Mouse (Mus musculus) macrophage (primary cell): ENCODE measurements around the gene Zfp551. TPM values are rescaled to one million over a fixed set of nuclear protein-coding genes. Genes with fewer than 3 reads are reported as not detected.

ENCODE experiments used
- H3K27ac ChIP-seq: fragments of 350-480 bp; formaldehyde crosslinking; 2 replicates; pipeline ENCODE4 v1.9.0; 2021
- H3K36me3 ChIP-seq: fragments of 350-480 bp; formaldehyde crosslinking; 2 replicates; pipeline ENCODE4 v1.9.0; 2021; ENCODE audit errors: inconsistent target
- H3K4me3 ChIP-seq: fragments of 350-480 bp; formaldehyde crosslinking; 2 replicates; pipeline ENCODE4 v1.9.0; 2021; ENCODE audit errors: inconsistent target
- H3K79me2 ChIP-seq: fragments of 350-480 bp; formaldehyde crosslinking; 2 replicates; pipeline ENCODE4 v1.9.0; 2021; ENCODE audit errors: inconsistent target
- WGBS: methylation state at CpG from one replicate; pipeline ENCODE4 v1.1.7; 2026; ENCODE audit warnings: inconsistent platforms; ENCODE audit not compliant: missing documents; 5-methylcytosine and 5-hydroxymethylcytosine counted together
- polyA plus RNA-seq: library from polyadenylated mRNA; stranded (reverse); fragments of 250-400 nt; gene quantifications from 3 replicates; pipeline ENCODE4 v1.2.4, GENCODE M21; 2018; ENCODE audit warnings: inconsistent platforms
- total RNA-seq, 78 experiments: library from RNA; depleted of rRNA; stranded (reverse); fragments of 250-400 nt; gene quantifications; 1 replicate in 9 of 78; 2 replicates in 24 of 78; 3 replicates in 43 of 78; 4 replicates in 2 of 78; pipeline ENCODE4 v1.2.4; 2018; ENCODE audit warnings: inconsistent platforms in 56 of 78

Gene Zfp551
- 1 to 10 TPM in 17 of 26 experiments, under 1 TPM in 7, not detected in 2; 0.43 to 4.8 (median 1.7) TPM for total RNA-seq (2018; cell fraction: chromatin; rRNA removed)
- 1 to 10 TPM in 11 of 26 experiments, under 1 TPM in 15; 0.23 to 1.6 (median 0.96) TPM for total RNA-seq (2018; cell fraction: cytosol; rRNA removed)
- 1 to 10 TPM in 12 of 26 experiments, under 1 TPM in 13, not detected in 1; 0.20 to 6.3 (median 0.75) TPM for total RNA-seq (2018; cell fraction: nucleus; rRNA removed)
- polyA plus RNA-seq = 0.42 to 0.87 TPM (median 0.72 TPM) in 3 replicates

DNA sequence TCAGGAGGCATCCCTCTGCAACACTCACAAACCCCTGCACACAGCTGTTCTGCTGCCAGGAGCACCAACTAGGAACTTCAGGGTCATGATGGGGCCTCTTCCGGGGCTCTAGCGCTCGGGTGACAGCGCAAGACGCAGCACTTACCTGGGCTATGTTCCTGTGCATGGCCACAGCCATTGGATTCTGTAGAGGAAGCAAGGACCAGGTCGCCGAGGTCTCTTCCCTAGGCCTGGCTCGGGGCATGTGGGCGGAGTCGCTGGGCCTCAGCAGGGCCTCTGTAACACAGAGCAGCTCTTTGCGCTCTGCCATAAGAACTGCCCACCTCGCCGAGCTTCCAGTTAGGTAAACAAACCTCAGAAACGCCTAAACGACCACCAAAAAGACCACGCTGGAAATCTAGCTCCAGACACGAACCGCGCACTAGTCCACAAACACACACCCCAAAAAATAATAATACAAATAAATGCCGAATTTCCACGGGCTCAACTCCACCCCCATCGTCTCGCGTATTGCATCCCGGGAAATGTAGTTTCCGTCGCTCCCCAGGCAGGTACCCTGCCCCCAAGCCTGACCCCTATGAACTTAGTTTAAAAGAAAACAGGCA, at the start of gene Zfp551:
TSS of gene Zfp551 (minus strand) at position 507 of the 605 bp plus-strand sequence.
- no peaks in the 10 kb centered on the region for H3K79me2 ChIP-seq
- H3K27ac ChIP-seq = no peak within 1 kb of the TSS
- 3% methylated on average over 27 of the region's 27 CpGs for WGBS
- H3K4me3 ChIP-seq = peak within 1 kb of the TSS; percentile 32
- no peaks in the 10 kb centered on the region for H3K36me3 ChIP-seq

GRCm38 (mm10) chr7:12422855-12423254, 304 bp upstream of the Zfp551 start:
- Histone ChIP-seq H3K4me3 (peak overlapping the region; percentile 32; the same call in 1 of the 2 replicates), H3K36me3 (no peaks in the 10 kb centered on the region), H3K27ac (no peak overlapping the region), H3K79me2 (no peaks in the 10 kb centered on the region)
- 8% methylated on average over 1 of the region's 3 CpGs for WGBS

DNA sequence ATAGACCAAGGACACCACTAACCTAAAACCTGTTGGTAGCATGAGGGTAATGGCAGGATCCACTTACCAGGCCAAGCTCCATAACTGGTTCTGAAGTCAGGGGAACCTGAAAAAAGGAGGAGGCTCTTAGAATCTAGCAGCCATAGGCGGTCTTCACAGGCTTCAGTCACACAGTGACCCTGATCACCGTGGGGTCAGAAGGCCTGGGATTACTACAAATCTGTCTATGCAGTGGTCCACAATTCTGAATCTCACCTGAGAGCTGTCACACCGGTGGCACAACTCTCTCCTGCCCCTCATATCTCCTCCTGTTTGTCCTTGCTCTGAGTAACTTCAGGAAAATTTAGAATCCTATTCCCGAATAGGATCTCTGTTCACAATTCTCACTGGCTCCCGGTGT, 810 bp downstream of the Zfp551 start:
- H3K4me3 ChIP-seq = peak overlapping the region; percentile 32
- no peak overlapping the region for H3K27ac ChIP-seq
- WGBS = 64% methylated on average over 5 of the region's 5 CpGs
- H3K79me2 ChIP-seq = no peaks in the 10 kb centered on the region
- no peaks in the 10 kb centered on the region for H3K36me3 ChIP-seq

- Histone ChIP-seq H3K27ac (no peak within 1 kb of the TSS), H3K4me3 (no peak within 1 kb of the TSS), H3K36me3 (no peaks in the 10 kb centered on the region), H3K79me2 (no peaks in the 10 kb centered on the region)
- WGBS = 56% methylated on average over 1 of the region's 1 CpGs
These were observed 53.4 kb downstream of the Zfp551 start, which contains the start of gene Vmn1r84 for GRCm38 (mm10) chr7:12369173-12369572. Gene Vmn1r84 (minus strand): TSS chr7:12369273.

Other genes with a start within 250 kb of the Zfp551 start
- gene Vmn1r80, start 233.5 kb downstream of the Zfp551 start, polyA plus RNA-seq = not detected in 3 replicates
- gene Vmn1r81, start 154.5 kb downstream of the Zfp551 start, polyA plus RNA-seq = not detected in 3 replicates
- gene Vmn1r82, start 122.3 kb downstream of the Zfp551 start, polyA plus RNA-seq = not detected in 3 replicates
- not detected in 3 replicates for gene Vmn1r83, start 93.3 kb downstream of the Zfp551 start, polyA plus RNA-seq
- gene Vmn1r84, start 53.5 kb downstream of the Zfp551 start, polyA plus RNA-seq = not detected in 3 replicates
- gene Zfp606, start 55.5 kb upstream of the Zfp551 start, polyA plus RNA-seq = 2.6 to 4.4 TPM (median 4.3 TPM) in 3 replicates
- gene 2900092C05Rik, start 89.8 kb upstream of the Zfp551 start, polyA plus RNA-seq = not detected in 3 replicates
- not detected in 3 replicates for gene Vmn2r53, start 186.0 kb upstream of the Zfp551 start, polyA plus RNA-seq
- not detected in 3 replicates for gene Vmn2r54, start 217.6 kb upstream of the Zfp551 start, polyA plus RNA-seq